Mouse (Mus musculus) heart, adult 8-10 months (tissue): Measurements from ENCODE around the gene Sesn3. TPM values are rescaled to one million over a fixed set of nuclear protein-coding genes. Genes with fewer than 3 reads are reported as not detected.

Source experiments
- DNase-seq: peaks from one replicate; pipeline ENCODE4 v3.0.0; 2022; ENCODE audit warnings: low spot score
- total RNA-seq, 4 experiments: library from RNA; stranded (reverse); gene quantifications; 2 replicates each; pipeline ENCODE4 v1.2.4; 2022

The Sesn3 gene
- total RNA-seq, 4 experiments from 2014 or later = 22.8 to 25.5 (median 25.1) TPM

- no peak for DNase-seq
These were observed 77.5 kb downstream of the Sesn3 start for GRCm38 (mm10) chr9:14352337-14352736.

DNA sequence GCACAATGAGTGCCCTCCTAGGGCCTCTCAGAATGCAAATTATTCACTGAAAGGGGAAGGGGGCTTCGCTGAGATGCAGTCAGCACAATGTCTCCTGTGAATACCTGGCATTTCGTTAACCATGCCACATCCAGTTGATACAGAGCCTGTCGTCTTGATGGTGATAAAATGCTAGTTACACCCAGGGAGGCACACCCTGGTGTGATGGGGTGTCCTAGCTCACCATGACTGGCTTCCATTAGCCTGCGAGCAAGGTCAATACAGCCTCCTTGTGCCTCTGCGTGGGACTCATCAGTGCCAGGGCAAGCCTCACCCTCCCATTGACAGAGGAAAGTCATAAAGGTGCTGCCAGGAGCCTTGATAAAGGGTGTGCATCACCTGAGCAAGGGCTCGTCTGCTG, 80.0 kb downstream of the Sesn3 start:
- DNase-seq = no peak

GRCm38 (mm10) chr9:14357033-14357432, 82.2 kb downstream of the Sesn3 start:
- DNase-seq = no peak

GRCm38 (mm10) chr9:14362068-14362768, 87.4 kb downstream of the Sesn3 start:
- no peak for DNase-seq

DNA sequence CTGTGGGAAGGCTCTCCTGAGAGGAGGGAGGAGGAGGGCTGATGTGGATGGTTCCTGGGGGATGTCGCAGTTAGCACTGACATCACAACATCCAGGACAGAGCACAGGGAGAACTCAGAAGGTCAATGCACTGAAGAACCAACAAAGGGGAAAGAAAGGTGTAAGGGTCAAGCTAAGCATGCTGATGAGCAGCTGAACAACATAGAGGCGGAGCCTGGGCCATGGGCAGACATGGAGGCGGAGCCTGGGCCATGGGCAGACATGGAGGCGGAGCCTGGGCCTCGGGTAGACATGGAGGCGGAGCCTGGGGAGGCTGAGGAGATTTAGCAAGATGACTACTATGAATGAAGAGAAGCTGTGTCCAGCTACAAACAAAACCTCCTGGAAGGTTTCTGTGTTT, 88.7 kb downstream of the Sesn3 start:
- no peak for DNase-seq

- no peak for DNase-seq
These were observed 89.9 kb downstream of the Sesn3 start for GRCm38 (mm10) chr9:14364719-14365118.

- DNase-seq = peak; percentile 41
These were observed 90.7 kb downstream of the Sesn3 start for GRCm38 (mm10) chr9:14365481-14366125.

GRCm38 (mm10) chr9:14367850-14368249, 93.0 kb downstream of the Sesn3 start:
- DNase-seq = no peak

DNA sequence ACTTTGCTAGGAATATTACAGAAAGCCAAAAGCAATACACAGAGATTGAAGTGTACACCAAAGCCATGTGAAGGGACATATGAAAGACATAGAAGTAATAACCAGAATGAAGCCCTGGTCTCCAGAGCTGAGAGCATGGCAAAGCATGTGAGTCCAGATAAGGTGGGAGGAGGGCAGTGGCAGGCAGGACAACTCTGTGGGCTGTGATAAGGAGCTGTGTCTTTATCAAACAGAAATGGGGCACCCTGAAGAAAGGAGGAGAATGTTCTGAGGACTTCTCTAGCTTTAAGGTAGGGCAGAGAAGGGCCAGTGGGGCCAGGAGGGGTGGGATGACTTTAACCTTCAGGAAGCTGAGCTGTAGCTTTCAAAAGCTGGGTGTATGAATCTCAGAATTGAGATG, 94.4 kb downstream of the Sesn3 start:
- no peak for DNase-seq

DNA sequence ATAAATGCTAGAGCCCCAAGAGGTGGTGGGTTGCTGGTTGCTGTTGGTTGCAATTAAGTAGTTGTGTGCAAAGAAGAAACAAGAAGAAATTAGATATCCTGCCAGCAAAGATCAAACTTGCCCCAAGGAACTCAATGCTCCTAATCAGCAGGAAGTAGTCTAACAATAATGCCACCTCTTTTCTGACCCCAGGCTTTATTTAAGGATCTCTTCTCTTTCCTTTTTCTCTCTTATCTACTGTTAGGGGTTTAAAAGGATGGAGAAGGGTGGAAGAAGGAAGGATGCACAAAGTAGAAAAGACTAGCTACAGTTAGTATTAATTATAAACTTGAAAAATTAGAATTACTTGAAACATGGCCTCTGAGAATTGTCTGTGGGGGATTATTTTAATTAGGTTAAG, 97.6 kb downstream of the Sesn3 start:
- no peak for DNase-seq

GRCm38 (mm10) chr9:14376149-14376548, 101.3 kb downstream of the Sesn3 start:
- no peak for DNase-seq

DNA sequence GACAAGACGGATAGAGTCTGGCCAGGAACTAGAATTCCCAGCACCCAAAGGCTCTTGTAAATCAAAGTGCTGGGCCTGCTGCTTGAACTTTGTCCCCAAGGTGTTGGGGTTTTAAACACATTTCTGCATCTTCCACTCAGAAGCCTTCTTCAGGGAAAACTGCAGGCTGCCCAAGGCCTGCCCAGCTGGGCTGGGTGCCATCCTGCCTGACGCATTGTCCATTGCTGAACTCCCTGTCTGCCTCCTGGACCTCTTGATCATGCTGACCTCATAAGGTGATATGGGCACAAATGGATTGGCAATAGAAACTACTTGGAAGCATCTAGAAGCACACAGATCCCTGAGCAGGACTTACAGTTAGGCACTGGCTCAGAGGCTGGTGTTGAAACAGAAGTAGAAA, 103.3 kb downstream of the Sesn3 start:
- DNase-seq = no peak

DNA sequence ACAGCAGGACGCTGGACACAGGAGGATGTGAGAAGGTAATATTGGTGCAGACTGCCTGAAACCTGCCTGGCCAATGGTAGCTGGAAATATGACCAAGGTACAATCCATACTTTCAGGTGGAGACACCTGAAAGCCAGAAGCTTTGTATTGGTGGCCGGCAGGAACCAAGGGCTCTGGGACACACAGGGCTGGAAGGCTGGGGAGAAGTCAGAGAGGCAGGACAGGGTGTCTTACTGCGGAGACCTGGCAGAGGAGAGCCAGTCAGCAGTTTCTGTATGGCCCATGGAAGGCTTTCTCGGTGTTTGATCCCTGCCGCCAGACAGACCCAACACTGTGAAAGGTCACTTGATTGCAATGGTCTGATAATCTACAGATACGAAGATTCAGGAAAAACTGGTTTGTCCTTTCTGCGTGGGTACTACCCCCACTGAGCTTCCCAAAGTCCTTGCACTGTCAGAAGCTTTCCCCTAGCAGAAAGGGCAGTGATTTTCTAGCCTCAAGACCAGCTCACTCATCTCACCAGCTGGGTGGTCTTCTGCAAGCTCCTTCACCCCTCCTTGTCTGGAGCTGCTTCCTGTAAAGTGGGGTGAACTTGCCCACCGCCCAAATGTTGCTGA, 105.0 kb downstream of the Sesn3 start:
- no peak for DNase-seq

GRCm38 (mm10) chr9:14380386-14381285, 105.8 kb downstream of the Sesn3 start:
- peak; percentile 83 for DNase-seq

DNA sequence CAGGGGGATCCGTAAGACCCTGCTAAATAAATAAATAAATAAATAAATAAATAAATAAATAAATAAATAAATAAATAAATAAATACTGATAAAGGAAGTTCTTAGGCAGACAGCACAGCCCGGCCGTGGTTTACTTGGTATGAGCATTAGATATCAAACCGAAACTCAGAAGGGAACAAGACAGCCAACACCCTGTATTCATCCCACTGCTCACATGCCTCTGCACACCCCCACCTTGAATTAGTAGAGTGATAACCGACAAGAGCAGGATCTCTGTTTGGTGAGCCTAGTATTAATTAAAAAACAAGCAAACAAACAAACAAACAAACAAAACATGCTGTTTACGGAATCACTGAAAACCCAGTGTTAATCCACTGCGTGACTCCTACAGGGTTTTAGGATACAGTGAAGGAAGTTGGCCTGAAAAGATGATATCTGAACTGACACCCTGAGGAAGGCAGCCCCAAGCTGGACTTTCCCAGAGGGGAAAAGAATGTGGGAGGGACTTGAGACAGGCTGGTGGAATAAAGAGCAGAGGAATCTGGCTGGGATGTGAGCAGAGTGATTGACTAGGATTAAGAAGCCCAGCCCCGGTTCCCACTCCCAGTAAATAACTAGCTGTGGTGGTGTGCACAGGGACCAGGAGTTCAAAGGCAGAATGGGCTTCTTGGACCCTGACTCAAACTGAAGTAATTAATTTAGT, 106.6 kb downstream of the Sesn3 start, which contains the start of gene Endod1:
TSS of gene Endod1 (minus strand) at position 155 of the 703 bp plus-strand sequence.
- peak; percentile 46 for DNase-seq

DNA sequence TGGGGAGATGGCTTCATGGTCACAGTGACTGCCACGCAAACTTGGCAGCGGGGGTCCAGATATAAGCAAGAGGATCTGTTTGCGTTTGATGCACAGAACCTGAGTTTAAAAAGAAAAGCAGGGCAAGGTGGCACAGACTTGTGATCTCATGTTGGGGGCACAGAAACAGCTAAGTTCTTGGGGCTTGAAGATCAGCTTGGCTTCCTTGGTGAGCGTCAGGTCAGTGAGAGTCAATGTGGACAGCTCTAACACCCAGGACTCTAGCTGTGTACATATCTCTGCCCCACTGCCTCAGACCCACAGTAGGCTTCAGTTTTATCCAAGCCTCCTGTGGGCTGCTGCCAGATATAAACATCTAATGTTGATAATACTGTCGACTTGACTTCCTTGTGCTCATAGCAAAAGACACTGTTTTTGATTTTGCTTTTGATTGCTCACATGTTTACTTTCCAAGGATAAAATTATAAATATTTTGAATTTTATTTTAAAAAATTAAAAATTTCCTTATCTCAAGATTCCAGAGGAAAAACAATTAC, 107.5 kb downstream of the Sesn3 start:
- DNase-seq = no peak

Other genes starting within 250 kb of the Sesn3 start
- 1 to 10 TPM; 6.2 to 7.6 (median 7.1) TPM for gene Endod1, start 106.4 kb downstream of the Sesn3 start, total RNA-seq
- not detected for gene Kdm4d, start 225.4 kb downstream of the Sesn3 start, total RNA-seq
- gene Cwc15, start 225.6 kb downstream of the Sesn3 start, total RNA-seq = 10 to 100 TPM; 58.2 to 79.0 (median 69.0) TPM